In the genomic region with DNA sequence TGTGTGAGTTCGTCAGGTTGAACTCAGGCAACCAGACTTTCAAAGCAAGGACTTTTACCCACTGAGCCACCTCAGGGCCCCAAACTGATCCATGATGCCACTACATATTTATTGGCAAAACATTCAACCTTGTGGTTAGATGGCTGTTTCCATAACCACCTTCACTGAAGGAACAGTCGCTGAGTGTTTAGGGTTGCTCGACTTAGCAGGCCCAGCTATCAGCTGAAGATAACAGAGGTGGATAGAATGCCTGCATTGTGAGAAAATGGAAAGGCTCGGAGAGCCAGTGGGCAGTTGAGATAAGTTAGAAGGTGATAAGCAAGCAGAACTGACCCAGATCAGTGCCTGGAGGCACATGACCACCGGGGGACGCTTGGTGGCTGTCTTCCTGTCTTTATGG, we compare ENCODE assay signal across 27 mouse cellular contexts. TPM values are rescaled to one million over a fixed set of nuclear protein-coding genes. Genes with fewer than 3 reads are reported as not detected.
"Had no signal": no experiment of that assay in that cellular context is flagged by ENCODE, and none has a peak within 500 bp of the region (broad histone marks: within the 10 kb centered on the region; RNA-seq: fewer than 3 reads in every experiment).

No protein-coding gene starts in this region.

- H3K9me3 ChIP-seq: heart, embryonic 13.5 days; heart, embryonic 15.5 days; hindbrain, embryonic 10.5 days; hindbrain, embryonic 12.5 days; intestine, embryonic 15.5 days; limb, embryonic 10.5 days; limb, embryonic 12.5 days had no signal

- H3K9ac ChIP-seq: forebrain, postnatal 0 days; heart, embryonic 13.5 days; heart, embryonic 15.5 days; hindbrain, embryonic 12.5 days; hindbrain, embryonic 14.5 days; intestine, embryonic 15.5 days; limb, embryonic 12.5 days had no signal

- H3K27ac ChIP-seq: heart, embryonic 13.5 days; heart, embryonic 15.5 days; hindbrain, embryonic 10.5 days; hindbrain, embryonic 12.5 days; hindbrain, embryonic 14.5 days; intestine, embryonic 15.5 days; layer of hippocampus, adult 2 months; left cerebral cortex, adult 2 months; limb, embryonic 10.5 days; limb, embryonic 12.5 days had no signal

- H3K4me2 ChIP-seq: heart, embryonic 11.5 days; heart, embryonic 13.5 days; heart, embryonic 15.5 days; hindbrain, embryonic 12.5 days; hindbrain, embryonic 14.5 days; intestine, embryonic 15.5 days; limb, embryonic 12.5 days; liver, embryonic 11.5 days had no signal

- DNase-seq: forebrain, postnatal 0 days; gastrocnemius, postnatal 14 days; heart, postnatal 14 days; heart, postnatal 4 days; kidney, adult 18-20 months; kidney, adult 8-10 months; kidney, postnatal 10 days; kidney, postnatal 25 days; kidney, postnatal 4 days; liver had no signal

- ATAC-seq: forebrain, postnatal 0 days; hindbrain, embryonic 16.5 days; inflammation-experienced regulatory T-cells, adult 6 months; intestine, embryonic 15.5 days; intestine, postnatal 0 days had no signal

- H3K27me3 ChIP-seq: heart, embryonic 13.5 days; heart, embryonic 15.5 days; hindbrain, embryonic 12.5 days; intestine, embryonic 15.5 days; limb, embryonic 12.5 days had no signal

- H3K4me3 ChIP-seq: heart, embryonic 13.5 days; heart, embryonic 15.5 days; hindbrain, embryonic 10.5 days; hindbrain, embryonic 12.5 days; intestine, embryonic 15.5 days; layer of hippocampus, adult 2 months; left cerebral cortex, adult 2 months; limb, embryonic 10.5 days; limb, embryonic 12.5 days had no signal

- H3K36me3 ChIP-seq: heart, embryonic 13.5 days; heart, embryonic 15.5 days; hindbrain, embryonic 10.5 days; hindbrain, embryonic 12.5 days; intestine, embryonic 15.5 days; limb, embryonic 10.5 days; limb, embryonic 12.5 days had no signal

RNA-seq across cellular contexts. Expression of a gene that starts 26.3 kb away (rescaled TPM):
- total RNA-seq: granulocyte monocyte progenitor cell, adult 5-6 weeks; heart, postnatal 14 days; heart, postnatal 4 days had no signal
- polyA plus RNA-seq: heart, postnatal 0 days; inflammation-experienced regulatory T-cells, adult 6 months; limb, embryonic 10.5 days had no signal
